Mouse (Mus musculus): ENCODE results near the gene Col19a1.

GRCm38 (mm10) chr1:24367570-24368517, 219.4 kb downstream of the Col19a1 start:
- TF ChIP-seq EP300 (IDR thresholded peaks at IDR 0.05; ENCODE audit: insufficient read depth, low read depth, low read length) (no peak), POLR2A (IDR thresholded peaks at IDR 0.05; ENCODE audit: insufficient read depth, low read length) (no peak)
